Mouse (Mus musculus): ENCODE measurements around the gene Tmem248. TPM values are rescaled to one million over a fixed set of nuclear protein-coding genes. Genes with fewer than 3 reads are reported as not detected.

Gene Tmem248
- 24.4 and 26.2 TPM in 2 replicates for polyA plus RNA-seq (2012; rRNA removed)

GRCm38 (mm10) chr5:130216781-130217180 lies at the start of gene Tmem248:
Gene Tmem248 (plus strand): TSS chr5:130217081.
- WGBS, result 82% methylated on average over 7 of the region's 7 CpGs
- no peak for DNase-seq (ENCODE audit: low read depth, low spot score)

DNA sequence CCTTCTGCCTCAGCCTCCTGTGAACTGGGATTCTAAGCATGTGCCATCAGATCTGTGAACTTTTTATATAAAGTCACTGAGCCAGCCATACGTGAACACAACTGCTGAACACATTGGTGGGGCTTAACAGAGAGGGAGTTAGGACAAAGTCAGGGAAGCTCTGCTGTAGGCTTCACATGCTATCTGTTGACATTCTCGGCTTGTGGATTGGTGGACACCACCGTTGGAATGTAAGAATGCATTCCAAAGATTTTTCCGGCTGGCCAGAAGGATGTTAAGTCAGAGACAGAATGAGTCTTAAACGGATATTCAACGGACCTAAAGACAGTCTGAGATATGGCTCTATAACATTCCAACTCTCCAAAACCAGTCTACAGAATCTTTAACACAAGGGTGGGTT lies 47.8 kb upstream of the Tmem248 start:
- WGBS, result 44% methylated on average over 6 of the region's 6 CpGs

DNA sequence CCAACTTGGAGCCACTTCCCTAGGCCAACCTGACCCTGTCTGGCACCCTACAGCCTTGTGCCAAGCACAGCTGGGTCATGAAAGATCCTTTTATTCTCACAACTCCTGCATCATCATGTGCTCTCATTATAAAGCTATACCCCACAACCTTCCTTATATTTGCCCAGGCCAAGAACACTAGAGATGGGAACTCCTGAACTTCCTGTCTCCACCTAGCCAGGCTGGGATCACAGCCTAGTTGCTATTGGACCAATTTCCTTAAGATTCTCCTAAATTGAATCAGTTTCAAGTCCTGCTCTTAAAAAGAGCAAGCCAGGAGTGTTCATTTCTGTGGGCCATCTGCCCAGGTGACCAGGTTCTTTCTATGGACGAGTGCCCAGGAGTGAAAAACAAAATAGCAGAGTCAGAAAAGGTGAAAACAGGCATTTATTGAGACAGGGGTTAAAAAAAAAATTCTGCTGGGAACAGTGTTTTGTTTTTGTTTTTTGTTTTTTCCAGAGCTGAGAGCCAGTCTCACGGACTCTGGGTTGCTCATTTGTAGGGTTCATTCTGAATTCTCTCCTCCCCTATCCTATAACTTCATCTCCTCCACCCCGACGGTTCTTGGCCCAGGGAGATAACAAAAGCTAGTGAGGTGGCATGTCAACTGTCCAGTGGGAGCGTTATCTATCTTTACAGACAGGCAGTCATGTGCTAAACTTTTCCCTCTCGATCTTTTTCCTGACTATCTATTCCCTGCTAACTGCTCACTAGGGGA lies 46.0 kb upstream of the Tmem248 start:
- DNase-seq (ENCODE audit: low read depth, low spot score), result no peak
- WGBS, result 8% methylated on average over 6 of the region's 6 CpGs

More for the DNA sequence above, 47.8 kb upstream of the Tmem248 start:
- DNase-seq (ENCODE audit: low read depth, low spot score), result no peak

DNA sequence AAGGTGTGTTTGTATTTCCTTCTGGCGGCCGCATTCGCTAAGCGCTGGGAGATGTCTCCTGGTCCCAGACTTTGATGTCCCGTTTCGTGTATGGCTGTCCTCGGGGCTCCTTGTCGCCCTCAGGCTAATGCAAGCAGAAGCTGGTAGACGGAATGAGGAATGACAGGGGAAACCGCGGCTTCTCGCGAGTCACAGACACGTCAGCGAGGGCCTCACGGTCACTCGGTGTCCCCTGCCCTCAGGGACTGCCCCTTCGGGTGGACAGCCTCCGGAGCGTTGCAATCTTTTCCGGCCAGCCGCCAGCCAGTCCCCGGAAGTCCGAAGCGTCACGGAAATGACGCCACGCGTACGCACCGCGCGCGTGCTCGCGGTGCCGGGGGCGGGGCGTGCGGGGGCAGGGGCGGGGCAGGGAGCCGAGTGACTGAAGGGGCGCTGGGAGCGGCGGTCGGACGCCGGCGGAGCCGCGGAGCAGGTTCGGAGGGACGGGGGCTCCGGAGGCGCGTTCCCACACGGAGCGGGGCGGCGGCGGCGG lies 45.4 kb upstream of the Tmem248 start, which contains the start of gene Rabgef1:
Rabgef1 (plus strand) TSS at position 376 of the 532 bp plus-strand sequence.
- DNase-seq (ENCODE audit: low read depth, low spot score), result no peak
- WGBS, result under 1% methylated on average over 57 of the region's 62 CpGs

GRCm38 (mm10) chr5:130171956-130172601 lies 44.8 kb upstream of the Tmem248 start:
- under 1% methylated on average over 44 of the region's 46 CpGs for WGBS
- DNase-seq (ENCODE audit: low read depth, low spot score), result no peak

DNA sequence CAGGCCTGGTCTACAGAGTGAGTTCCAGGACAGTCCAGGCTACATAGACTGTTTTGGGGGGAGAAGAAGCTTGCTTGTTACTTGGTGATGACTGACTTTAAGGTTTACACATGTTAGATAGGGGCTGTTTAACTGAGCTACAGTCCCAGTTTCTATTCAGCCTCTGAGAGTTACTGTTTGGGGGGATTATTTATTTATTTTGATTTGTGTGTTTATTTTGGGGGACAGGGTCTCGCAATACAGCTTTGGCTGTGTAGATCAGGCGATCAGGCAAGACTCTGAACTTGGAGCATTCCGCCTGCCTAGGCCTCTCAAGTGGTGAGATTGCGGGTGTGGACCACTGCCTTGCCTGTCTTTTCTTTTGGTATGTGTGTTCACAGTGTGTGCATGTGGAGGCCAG lies 43.9 kb upstream of the Tmem248 start:
- 83% methylated on average over 4 of the region's 4 CpGs for WGBS

DNA sequence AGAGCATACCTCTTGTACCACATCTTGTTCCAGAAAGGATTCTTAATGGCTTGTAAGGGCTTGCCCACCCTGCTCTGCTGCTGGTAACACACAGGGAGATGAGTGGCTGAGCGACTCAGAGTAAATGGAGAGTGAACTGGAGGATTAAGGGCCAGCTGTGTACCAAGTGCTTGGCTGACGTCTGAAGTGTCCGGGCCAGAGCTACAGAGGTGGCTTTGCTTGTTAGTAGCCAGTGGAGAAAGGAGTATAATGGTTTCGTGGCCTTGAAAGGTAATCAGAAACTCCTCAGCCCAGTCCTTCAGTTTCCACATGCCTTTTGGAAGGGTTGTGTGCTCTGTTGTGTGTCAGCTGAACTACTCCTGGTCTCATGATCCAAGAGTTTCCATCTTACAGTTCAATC lies 39.0 kb upstream of the Tmem248 start:
- WGBS, result 57% methylated on average over 4 of the region's 4 CpGs
- no peak for DNase-seq (ENCODE audit: low read depth, low spot score)

More for the DNA sequence above, 43.9 kb upstream of the Tmem248 start:
- no peak for DNase-seq (ENCODE audit: low read depth, low spot score)

- no peak for DNase-seq (ENCODE audit: low read depth, low spot score)
- WGBS, result 75% methylated on average over 7 of the region's 7 CpGs
Observed at GRCm38 (mm10) chr5:130180362-130180761, 36.5 kb upstream of the Tmem248 start.

DNA sequence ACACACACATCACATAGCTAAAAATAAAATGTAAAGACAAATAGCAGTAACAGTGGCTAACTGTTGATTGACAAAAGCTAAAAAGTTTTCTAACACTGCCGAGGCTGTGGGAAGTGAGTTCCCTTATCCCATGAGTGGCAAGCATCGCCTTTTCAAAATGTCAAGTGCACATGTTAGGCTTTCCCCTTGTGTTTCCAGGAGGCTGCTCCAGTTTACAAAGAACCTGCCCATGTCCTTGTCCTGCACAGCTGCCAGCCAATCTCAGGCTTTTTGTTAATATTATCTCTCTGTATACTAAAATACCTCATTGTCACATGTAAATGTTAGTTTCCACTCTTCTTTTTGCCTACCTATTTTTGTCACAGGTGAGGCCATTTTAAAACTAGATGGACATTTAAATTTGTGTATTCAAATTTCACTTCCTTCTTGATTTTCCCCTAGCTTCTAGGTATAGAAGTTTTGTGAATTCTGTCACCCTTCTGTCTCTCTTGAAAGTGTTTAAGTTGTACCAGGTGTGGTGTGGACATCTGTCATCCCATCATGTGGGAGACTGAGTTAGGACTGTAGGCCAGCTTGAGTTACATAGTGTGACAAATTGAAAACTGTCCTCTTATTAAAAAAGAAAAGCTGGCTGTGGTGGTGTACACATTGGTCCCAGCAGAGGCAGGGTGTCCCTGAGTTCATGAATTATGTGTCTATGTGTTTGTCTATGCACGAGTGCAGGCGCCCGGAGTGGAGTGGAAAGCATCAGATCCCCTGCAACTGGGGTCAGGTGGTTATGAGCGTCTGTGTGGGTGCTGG lies 34.9 kb upstream of the Tmem248 start:
- WGBS, result 57% methylated on average over 6 of the region's 6 CpGs
- no peak for DNase-seq (ENCODE audit: low read depth, low spot score)

- 26% methylated on average over 3 of the region's 3 CpGs for WGBS
Observed at GRCm38 (mm10) chr5:130182541-130182821, 34.4 kb upstream of the Tmem248 start.

DNA sequence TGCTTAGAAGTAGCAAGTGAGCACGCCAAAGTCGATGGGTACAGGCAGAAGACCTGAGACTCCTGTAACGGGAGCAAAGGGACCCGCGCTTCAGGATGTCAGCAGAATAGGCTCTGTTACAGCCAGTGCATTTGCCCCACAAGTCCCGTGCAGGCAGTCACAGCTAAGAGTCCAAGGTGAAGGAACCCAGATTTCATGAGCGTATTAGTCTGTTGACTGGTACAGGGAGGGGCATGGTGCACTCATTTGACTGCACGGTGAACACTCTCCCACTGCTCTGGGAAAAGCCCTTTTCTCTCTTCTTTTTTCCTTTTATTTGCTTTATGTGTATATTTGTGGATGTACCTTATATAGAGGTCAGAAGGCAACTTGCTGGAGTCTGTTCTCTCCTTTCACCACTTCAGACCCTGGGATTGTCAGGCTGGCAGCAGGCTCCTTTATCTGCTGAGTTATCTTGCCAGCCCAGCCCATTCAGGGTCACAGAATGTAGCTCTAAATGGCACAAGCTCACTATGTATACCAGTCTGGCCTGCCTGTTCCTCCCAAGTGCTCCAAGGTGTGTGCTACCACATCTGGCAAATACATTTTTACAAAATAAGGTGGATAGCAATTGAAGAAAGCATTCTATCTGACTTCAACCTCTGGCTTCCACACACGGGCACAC lies 32.6 kb upstream of the Tmem248 start:
- WGBS, result 63% methylated on average over 9 of the region's 9 CpGs
- DNase-seq (ENCODE audit: low read depth, low spot score), result no peak

More at GRCm38 (mm10) chr5:130182541-130182821, 34.4 kb upstream of the Tmem248 start:
- DNase-seq (ENCODE audit: low read depth, low spot score), result no peak

- 51% methylated on average over 6 of the region's 6 CpGs for WGBS
- DNase-seq (ENCODE audit: low read depth, low spot score), result no peak
Observed at GRCm38 (mm10) chr5:130185312-130185711, 31.6 kb upstream of the Tmem248 start.

- WGBS, result 51% methylated on average over 7 of the region's 7 CpGs
- DNase-seq (ENCODE audit: low read depth, low spot score), result no peak
Observed at GRCm38 (mm10) chr5:130187383-130187782, 29.5 kb upstream of the Tmem248 start.

- 89% methylated on average over 6 of the region's 6 CpGs for WGBS
- no peak for DNase-seq (ENCODE audit: low read depth, low spot score)
Observed at GRCm38 (mm10) chr5:130190909-130191308, 26.0 kb upstream of the Tmem248 start.

GRCm38 (mm10) chr5:130191865-130192264 lies 25.0 kb upstream of the Tmem248 start:
- WGBS, result 48% methylated on average over 6 of the region's 6 CpGs
- no peak for DNase-seq (ENCODE audit: low read depth, low spot score)

DNA sequence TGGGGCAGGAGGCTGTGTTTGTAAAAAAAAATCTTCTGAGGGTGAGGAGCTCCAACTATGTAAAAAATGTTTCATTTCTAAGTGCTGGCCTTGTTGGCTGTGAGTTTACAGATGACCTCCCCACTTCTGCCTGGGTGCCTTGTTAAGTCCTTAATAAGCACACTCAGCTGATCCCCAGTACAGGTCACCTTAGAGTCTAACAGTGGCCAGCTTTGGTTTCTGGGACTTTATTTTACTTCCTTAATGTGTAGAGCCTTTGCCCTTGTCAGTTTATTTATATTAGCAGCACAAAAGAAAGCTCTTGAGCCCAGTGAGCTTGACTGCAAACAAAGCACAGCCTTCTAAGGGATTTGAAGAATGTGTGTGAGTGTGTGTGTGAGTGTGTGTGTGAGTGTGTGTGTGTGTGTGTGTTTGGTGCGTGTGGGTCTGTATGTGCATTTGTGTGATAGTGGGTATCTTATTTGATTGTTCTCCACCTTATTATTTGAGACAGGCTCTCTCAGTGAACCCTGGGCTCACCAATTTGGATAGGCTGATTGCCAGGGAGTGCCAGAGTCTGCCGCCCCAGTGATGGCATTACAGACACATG lies 24.4 kb upstream of the Tmem248 start:
- 70% methylated on average over 2 of the region's 2 CpGs for WGBS
- no peak for DNase-seq (ENCODE audit: low read depth, low spot score)

GRCm38 (mm10) chr5:130193760-130194159 lies 23.1 kb upstream of the Tmem248 start:
- 79% methylated on average over 3 of the region's 3 CpGs for WGBS
- DNase-seq (ENCODE audit: low read depth, low spot score), result no peak

- no peak for DNase-seq (ENCODE audit: low read depth, low spot score)
- 89% methylated on average over 1 of the region's 1 CpGs for WGBS
Observed at GRCm38 (mm10) chr5:130196307-130196706, 20.6 kb upstream of the Tmem248 start.

- 64% methylated on average over 3 of the region's 3 CpGs for WGBS
- no peak for DNase-seq (ENCODE audit: low read depth, low spot score)
Observed at GRCm38 (mm10) chr5:130197454-130197853, 19.4 kb upstream of the Tmem248 start.

Measured in large intestine, adult 2 months (tissue).